Mouse (Mus musculus) forebrain, embryonic 16.5 days (tissue): ENCODE measurements around the gene Hils1. TPM values are rescaled to one million over a fixed set of nuclear protein-coding genes. Genes with fewer than 3 reads are reported as not detected.

Experiments used
- ATAC-seq: fragments of 200-750 bp; cut with Nextera tagmentation; 2 replicates; pipeline ENCODE4 v1.8.0; 2017; ENCODE audit warnings: mild to moderate bottlenecking, moderate library complexity
- H3K27ac ChIP-seq: fragments of 300-500 bp; sonication (generic); 2 replicates; pipeline ENCODE4 v1.5.1; 2014; ENCODE audit warnings: low read length, control low read depth
- H3K27me3 ChIP-seq: fragments of 300-500 bp; sonication (generic); replicated peaks from 2 replicates; pipeline ENCODE4 v1.6.1; 2014; ENCODE audit warnings: low read length; ENCODE audit not compliant: control insufficient read depth, insufficient read depth
- H3K36me3 ChIP-seq: fragments of 300-500 bp; sonication (generic); 2 replicates; pipeline ENCODE4 v1.6.1; 2014; ENCODE audit not compliant: control insufficient read depth, insufficient read depth
- H3K4me1 ChIP-seq: fragments of 300-500 bp; sonication (generic); replicated peaks from 2 replicates; pipeline ENCODE4 v1.6.1; 2014; ENCODE audit warnings: low read length; ENCODE audit not compliant: control insufficient read depth, insufficient read depth
- H3K4me2 ChIP-seq: fragments of 300-500 bp; sonication (generic); 2 replicates; pipeline ENCODE4 v1.6.1; 2014; ENCODE audit warnings: mild to moderate bottlenecking, low read length, control low read depth
- H3K4me3 ChIP-seq: fragments of 300-500 bp; sonication (generic); replicated peaks from 2 replicates; pipeline ENCODE4 v1.5.1; 2014; ENCODE audit warnings: mild to moderate bottlenecking, low read length, control low read depth
- H3K9ac ChIP-seq: fragments of 300-500 bp; sonication (generic); replicated peaks from 2 replicates; pipeline ENCODE4 v1.6.1; 2014; ENCODE audit warnings: low read depth, low read length, control low read depth
- H3K9me3 ChIP-seq: fragments of 300-500 bp; sonication (generic); 2 replicates; pipeline ENCODE4 v1.6.1; 2016; ENCODE audit warnings: low read length; ENCODE audit not compliant: control insufficient read depth
- WGBS: fragments of 180-500 bp; shearing (Covaris S2); extraction: QIAGEN DNeasy Blood & Tissue Kit; methylation state at CpG from one replicate; pipeline ENCODE4 v1.1.7; 2014; 5-methylcytosine and 5-hydroxymethylcytosine counted together
- polyA plus RNA-seq: library from polyadenylated mRNA; unstranded; fragments of >200 nt; fragmentation: Nextera tagmentation; extraction: Ambion mirVana; gene quantifications from 2 replicates; pipeline ENCODE4 v1.2.1, GENCODE M21; 2015

Hils1 gene
- polyA plus RNA-seq, 1 experiment from 2014 or later = not detected

GRCm38 (mm10) chr11:94990102-94990748 is 22.8 kb downstream of the Hils1 start:
- Histone ChIP-seq H3K36me3 (no peaks in the 10 kb centered on the region), H3K27me3 (no peaks in the 10 kb centered on the region), H3K4me1 (peaks cover 48% of the 10 kb centered on the region), H3K27ac (peak overlapping the region; percentile 95), H3K9me3 (no peaks in the 10 kb centered on the region), H3K4me3 (peak overlapping the region; percentile 94), H3K4me2 (peak overlapping the region; percentile 63), H3K9ac (peak overlapping the region; percentile 97)
- WGBS = 47% methylated on average over 6 of the region's 6 CpGs
- ATAC-seq = no peak

- peak within 1 kb of the TSS; percentile 97 for H3K4me2 ChIP-seq
- no peaks in the 10 kb centered on the region for H3K36me3 ChIP-seq
- H3K9me3 ChIP-seq = no peaks in the 10 kb centered on the region
- H3K4me1 ChIP-seq = peaks cover 55% of the 10 kb centered on the region
- peak within 1 kb of the TSS; percentile 97 for H3K9ac ChIP-seq
- peak within 1 kb of the TSS; percentile 95 for H3K27ac ChIP-seq
- WGBS = 0% methylated on average over 49 of the region's 69 CpGs
- H3K27me3 ChIP-seq = no peaks in the 10 kb centered on the region
- peak within 1 kb of the TSS; percentile 94 for H3K4me3 ChIP-seq
- ATAC-seq = peak; percentile 86
These were observed 23.6 kb downstream of the Hils1 start, which contains the start of gene Ppp1r9b for GRCm38 (mm10) chr11:94990749-94991577. Gene Ppp1r9b, plus strand, starts transcription at chr11:94991035.

GRCm38 (mm10) chr11:94991641-94992479 is 24.5 kb downstream of the Hils1 start:
- no peaks in the 10 kb centered on the region for H3K9me3 ChIP-seq
- peak overlapping the region; percentile 95 for H3K27ac ChIP-seq
- H3K4me1 ChIP-seq = peaks cover 60% of the 10 kb centered on the region
- peak overlapping the region; percentile 94 for H3K4me3 ChIP-seq
- WGBS = under 1% methylated on average over 94 of the region's 99 CpGs
- H3K27me3 ChIP-seq = no peaks in the 10 kb centered on the region
- H3K9ac ChIP-seq = peak overlapping the region; percentile 97
- no peak for ATAC-seq
- H3K4me2 ChIP-seq = peak overlapping the region; percentile 97
- H3K36me3 ChIP-seq = 0 out of 2 replicates have a peak, but pooled peaks cover under 1% of the 10 kb centered on the region

GRCm38 (mm10) chr11:94992480-94992753 is 25.0 kb downstream of the Hils1 start:
- peaks cover 2% of the 10 kb centered on the region; the same call in 1 of the 2 replicates for H3K36me3 ChIP-seq
- no peaks in the 10 kb centered on the region for H3K9me3 ChIP-seq
- no peak overlapping the region for H3K27ac ChIP-seq
- peak overlapping the region; percentile 97 for H3K4me2 ChIP-seq
- peaks cover 62% of the 10 kb centered on the region for H3K4me1 ChIP-seq
- H3K9ac ChIP-seq = peak overlapping the region; percentile 97
- ATAC-seq = no peak
- no peaks in the 10 kb centered on the region for H3K27me3 ChIP-seq
- under 1% methylated on average over 20 of the region's 20 CpGs for WGBS
- H3K4me3 ChIP-seq = peak overlapping the region; percentile 94

- Histone ChIP-seq H3K4me1 (peaks cover 67% of the 10 kb centered on the region), H3K9me3 (no peaks in the 10 kb centered on the region), H3K9ac (peak overlapping the region; percentile 97), H3K4me2 (peak overlapping the region; percentile 97), H3K4me3 (peak overlapping the region; percentile 94), H3K36me3 (peaks cover 7% of the 10 kb centered on the region; the same call in 1 of the 2 replicates), H3K27me3 (no peaks in the 10 kb centered on the region), H3K27ac (no peak overlapping the region)
- WGBS = under 1% methylated on average over 22 of the region's 22 CpGs
- no peak for ATAC-seq
These were observed 25.6 kb downstream of the Hils1 start for GRCm38 (mm10) chr11:94992754-94993606.

- peak overlapping the region; percentile 97 for H3K4me2 ChIP-seq
- no peaks in the 10 kb centered on the region for H3K27me3 ChIP-seq
- 53% methylated on average over 10 of the region's 10 CpGs for WGBS
- peaks cover 7% of the 10 kb centered on the region; the same call in 1 of the 2 replicates for H3K36me3 ChIP-seq
- peak overlapping the region; percentile 94 for H3K4me3 ChIP-seq
- no peak for ATAC-seq
- no peak overlapping the region for H3K27ac ChIP-seq
- H3K9ac ChIP-seq = peak overlapping the region; percentile 97
- no peaks in the 10 kb centered on the region for H3K9me3 ChIP-seq
- H3K4me1 ChIP-seq = peaks cover 61% of the 10 kb centered on the region
These were observed 26.9 kb downstream of the Hils1 start for GRCm38 (mm10) chr11:94994208-94994814.

- Histone ChIP-seq H3K4me1 (peaks cover 57% of the 10 kb centered on the region), H3K9ac (peak overlapping the region; percentile 97), H3K27ac (no peak overlapping the region), H3K36me3 (peaks cover 9% of the 10 kb centered on the region; the same call in 1 of the 2 replicates), H3K9me3 (no peaks in the 10 kb centered on the region), H3K27me3 (no peaks in the 10 kb centered on the region), H3K4me3 (peak overlapping the region; percentile 94), H3K4me2 (peak overlapping the region; percentile 97)
- WGBS = 86% methylated on average over 11 of the region's 11 CpGs
- ATAC-seq = no peak
These were observed 27.8 kb downstream of the Hils1 start for GRCm38 (mm10) chr11:94994947-94995772.
